Mouse (Mus musculus): ENCODE results near the gene Dnajc28.

The Dnajc28 gene

GRCm38 (mm10) chr16:91592162-91592561, 26.7 kb downstream of the Dnajc28 start:
- DNase-seq (ENCODE audit: low spot score in 2 of 2) = no peak

DNA sequence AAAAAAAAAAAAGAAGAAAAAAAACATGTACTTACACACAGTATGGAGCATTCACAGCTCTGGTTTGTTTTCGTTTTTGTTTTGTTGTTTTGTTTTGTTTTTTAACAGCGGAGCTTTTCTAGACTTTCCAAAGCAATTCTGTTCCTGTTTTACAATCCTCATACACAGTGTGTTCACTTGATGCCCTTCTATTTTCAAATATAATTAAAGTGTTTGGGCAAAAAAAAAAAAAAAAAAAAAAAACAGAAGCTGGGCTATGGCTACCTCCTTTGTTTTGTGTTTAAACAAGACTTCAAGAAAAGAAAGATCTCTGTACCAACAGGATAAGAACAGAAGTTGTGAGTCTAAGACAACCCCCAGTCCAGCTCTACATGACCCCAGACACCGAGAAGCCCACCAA, 30.1 kb downstream of the Dnajc28 start:
- no peak for DNase-seq (ENCODE audit: low spot score in 2 of 2)

DNA sequence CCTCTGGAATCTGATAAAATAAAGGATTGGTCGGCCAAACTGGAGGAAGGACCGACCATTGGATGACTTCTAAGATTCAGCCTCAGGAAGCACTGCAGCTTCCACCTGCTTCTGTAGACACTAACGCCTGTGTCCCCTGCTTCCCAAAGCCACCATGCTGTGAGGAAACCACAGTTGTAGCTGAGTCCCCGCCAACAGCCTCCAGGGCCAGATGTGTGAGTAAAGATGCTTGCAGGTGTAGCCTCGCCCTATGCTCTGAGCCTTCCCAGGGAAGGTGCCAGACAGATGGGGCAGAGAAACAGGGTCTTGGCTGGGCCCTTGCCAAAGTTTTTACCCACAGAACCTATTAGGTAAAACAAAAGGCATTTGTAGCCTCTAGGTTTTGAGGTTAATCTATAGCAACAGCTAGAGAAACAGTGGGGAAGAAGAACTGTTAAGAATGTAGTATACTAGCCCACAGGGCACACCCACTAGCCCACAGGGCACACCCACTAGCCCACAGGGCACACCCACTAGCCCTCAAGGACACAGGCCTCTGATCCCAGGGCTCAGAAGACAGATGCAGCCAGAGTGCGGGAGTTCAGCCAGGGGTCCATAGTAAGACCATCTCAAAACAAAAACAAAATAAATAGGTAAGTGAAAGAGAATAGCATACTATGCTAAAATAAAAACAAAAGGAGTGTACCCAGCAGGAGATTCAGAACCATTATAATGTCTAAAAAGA, 30.9 kb downstream of the Dnajc28 start:
- DNase-seq (ENCODE audit: low spot score in 2 of 2) = peak; percentile 63

- no peak for DNase-seq (ENCODE audit: low spot score in 2 of 2)
Measured at GRCm38 (mm10) chr16:91586244-91586643, 32.6 kb downstream of the Dnajc28 start.

GRCm38 (mm10) chr16:91585617-91586016, 33.2 kb downstream of the Dnajc28 start:
- no peak for DNase-seq (ENCODE audit: low spot score in 2 of 2)

DNA sequence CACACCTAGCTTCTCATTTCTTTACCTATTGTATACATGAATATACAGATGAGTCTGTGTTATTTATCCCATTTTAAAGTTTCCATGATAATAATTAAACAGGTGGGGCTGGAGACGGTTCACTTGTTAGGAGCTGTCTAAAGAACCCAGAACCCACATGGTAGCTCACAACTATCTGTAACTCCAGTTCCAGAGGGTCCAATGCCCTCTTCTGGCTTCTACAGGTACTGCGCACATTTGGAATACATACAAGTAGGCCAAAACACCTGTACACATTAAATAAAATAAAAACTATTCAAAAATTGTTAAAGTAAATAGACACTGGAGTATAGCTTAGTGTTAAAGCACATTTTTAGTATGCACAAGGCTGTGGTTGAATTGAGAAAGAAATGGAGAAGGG, 36.5 kb downstream of the Dnajc28 start:
- DNase-seq (ENCODE audit: low spot score in 2 of 2) = peak; percentile 41 to 70

DNA sequence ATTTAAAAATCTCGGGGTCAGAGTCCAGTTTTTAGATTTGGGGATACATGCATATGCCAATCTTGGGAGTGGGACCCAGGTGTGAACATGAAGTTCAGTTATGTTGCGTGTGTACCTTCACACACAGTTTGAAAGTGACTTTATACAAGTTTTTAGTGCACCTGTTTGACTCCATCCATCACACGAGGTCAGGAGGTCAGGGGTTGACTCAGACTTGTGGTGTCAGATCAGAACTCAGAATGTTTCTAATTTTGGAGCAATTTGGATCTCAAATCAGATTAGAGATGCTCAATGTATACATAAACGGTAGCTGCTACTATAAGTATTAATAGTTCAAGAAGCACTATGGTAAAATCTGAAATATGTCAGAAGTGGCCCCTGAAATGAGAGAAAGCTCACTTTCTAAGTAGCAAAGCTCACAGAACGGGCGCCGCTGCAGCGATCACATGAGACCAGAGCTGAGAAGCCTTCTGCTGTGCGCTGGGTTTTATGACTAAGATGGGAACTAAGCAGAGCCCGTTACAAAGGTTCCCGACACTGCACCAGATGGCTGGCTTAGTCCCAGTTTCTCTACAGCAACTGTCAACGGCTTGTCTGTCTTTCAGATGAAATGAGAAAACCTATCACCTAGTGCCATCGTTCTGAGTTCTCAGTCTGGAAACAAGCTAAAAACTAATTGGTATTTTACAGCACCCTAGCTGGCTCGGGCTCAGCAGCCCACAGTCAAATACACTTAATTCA, 39.7 kb downstream of the Dnajc28 start:
- no peak for DNase-seq (ENCODE audit: low spot score in 2 of 2)

DNA sequence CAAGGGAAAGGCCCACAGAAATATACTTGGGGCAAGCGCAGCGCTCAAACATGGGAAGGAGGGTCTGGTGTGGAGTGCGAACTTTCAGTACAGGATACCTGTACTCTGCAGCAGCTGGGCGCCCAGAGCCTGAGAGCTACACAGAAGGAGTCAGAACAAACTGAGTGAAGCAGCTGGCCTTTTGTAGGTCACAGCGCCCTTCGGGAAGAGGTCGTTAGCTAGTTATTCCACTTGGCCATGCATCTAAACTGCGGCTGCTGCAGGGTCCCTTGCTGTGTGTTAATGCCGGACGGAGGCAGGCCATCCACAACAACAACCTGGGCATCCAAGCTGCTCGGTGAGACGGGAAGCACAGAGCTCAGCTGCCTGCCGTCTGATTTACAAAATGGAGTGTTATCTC, 43.7 kb downstream of the Dnajc28 start:
- no peak for DNase-seq (ENCODE audit: low spot score in 2 of 2)

DNA sequence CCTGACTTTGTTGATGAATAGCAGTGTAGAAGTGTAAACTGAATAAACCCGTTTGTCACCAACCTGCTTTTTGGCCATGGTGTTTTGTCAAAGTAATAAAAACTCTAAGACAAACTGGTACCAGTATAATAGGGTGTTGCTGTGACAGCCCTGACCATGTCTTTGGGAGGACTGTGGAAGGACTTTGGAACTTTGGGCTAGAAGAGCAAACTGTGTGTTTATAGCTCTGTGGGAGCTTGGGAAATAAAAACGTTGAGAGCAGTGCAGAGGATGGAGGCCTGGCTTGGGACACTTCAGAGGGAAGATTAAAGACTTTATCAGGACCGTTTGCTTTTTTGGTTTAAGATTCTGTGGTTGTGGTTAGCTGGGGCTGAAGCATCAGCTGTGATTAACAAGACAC, 47.7 kb downstream of the Dnajc28 start:
- DNase-seq (ENCODE audit: low spot score in 2 of 2) = no peak

- no peak for DNase-seq (ENCODE audit: low spot score in 2 of 2)
Measured at GRCm38 (mm10) chr16:91568960-91569359, 49.9 kb downstream of the Dnajc28 start.

DNA sequence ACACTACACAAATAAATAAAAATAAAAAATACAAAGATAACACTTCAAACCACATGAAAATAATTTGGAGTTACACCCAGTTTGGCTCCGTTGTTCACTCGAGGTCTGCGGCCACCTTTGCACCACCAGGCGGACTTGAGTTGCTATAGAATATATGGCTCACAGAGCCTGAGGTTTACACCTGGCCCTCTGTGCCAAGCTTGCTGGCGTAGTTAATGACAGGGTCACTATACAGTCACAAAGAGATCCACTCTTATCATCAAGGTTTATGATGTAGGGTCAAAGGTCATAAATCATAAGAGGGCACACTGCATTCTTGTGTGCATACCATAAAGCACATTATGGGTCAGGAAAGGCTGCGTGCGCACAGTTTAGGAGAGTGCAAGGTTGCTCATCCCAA, 52.8 kb downstream of the Dnajc28 start:
- DNase-seq (ENCODE audit: low spot score in 2 of 2) = no peak

DNA sequence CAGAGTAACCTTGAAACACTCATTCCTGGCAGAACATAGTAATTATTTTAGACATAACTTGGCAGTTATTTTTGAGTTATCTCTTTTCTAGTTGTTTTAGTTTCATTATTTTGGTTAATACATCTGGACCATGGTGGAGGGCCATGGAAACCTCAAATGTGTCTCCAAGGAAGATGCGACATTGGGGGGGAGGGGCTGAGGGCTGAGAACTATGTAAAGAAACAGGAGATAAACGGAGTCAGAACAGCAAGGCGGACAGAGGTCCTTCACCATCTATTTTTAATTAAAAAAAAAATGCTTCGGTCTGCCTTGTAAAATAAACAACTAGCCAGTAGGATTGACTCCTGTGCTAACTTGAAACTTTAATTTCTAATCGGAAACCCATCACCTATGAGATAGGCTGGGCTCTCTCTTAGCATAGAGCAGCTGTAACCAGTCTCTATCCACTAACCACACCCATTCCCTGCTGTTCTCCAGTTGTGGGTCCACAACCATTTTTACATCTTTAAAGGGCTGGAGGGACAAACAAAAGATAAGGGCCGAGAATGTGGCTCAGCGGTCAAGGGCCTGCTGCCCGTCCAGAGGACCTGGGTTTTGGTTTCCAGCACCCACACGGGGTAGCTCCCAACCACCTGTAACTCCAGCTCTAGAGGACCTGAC, 53.4 kb downstream of the Dnajc28 start:
- no peak for DNase-seq (ENCODE audit: low spot score in 2 of 2)

DNA sequence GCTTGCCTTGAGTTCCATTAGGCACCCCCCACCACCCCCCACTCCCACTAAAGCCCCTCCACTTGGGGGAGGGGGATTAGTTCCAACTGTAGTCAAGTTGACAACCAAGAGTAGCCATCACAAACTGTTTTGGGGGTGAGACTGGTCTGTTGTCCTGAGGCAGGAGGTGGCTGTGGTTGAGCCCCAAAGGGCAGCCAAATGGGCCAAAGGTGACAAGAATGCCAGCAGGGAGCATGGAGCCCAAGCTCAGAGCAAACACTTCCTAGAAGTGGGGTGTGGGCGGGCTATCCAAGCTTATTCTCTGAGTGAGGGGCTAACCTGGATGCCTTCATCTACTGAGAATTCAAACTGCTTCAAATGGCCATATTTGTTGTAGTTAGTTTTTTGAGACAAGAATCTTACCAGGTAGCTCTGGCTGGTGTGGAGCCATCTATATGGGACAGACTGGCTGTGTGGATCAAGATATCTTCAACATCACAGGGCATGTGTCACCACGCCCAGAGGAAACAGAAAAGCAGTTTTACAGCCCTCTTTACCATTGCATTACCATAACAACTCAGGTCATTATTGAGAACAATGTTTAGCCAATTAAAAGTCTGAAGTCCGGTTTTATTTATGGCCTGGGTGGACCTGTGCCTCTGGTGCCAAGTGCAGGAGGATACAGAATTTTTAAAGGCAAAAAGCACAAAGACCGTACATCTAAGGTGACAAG, 54.1 kb downstream of the Dnajc28 start:
- no peak for DNase-seq (ENCODE audit: low spot score in 2 of 2)

Measured in thymus, postnatal 10 days (tissue).